Mouse (Mus musculus): Measurements from ENCODE around the gene Morn1.

DNA sequence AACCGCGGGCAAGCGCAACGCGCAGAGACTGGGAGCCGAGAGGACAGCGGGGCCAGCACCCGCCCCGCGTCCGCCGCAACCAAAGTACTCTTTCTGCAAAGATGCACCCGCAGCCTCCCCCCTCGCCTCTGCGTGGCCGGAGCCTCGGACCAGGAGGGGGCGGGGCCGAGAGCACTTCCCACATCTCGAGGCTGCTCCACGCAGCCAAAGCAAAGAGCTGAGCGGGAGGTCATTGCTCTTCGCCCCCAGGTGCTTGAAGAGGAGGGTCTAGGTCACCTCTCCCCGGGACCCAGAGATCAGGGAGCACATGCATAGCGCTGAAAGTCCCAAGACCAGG, 43.1 kb upstream of the Morn1 start:
- TF ChIP-seq POLR2A (IDR thresholded peaks at IDR 0.05; ENCODE audit: borderline replicate concordance, extremely low read depth, insufficient read depth, insufficient read length, poor library complexity, severe bottlenecking) (no peak), CTCF (IDR thresholded peaks at IDR 0.05; ENCODE audit: borderline replicate concordance, extremely low read depth, insufficient read depth, insufficient read length) (no peak)

Data from brain, embryonic 14.5 days (tissue).